Mouse (Mus musculus) forebrain, embryonic 16.5 days (tissue): ENCODE measurements around the gene Slc35g3. TPM values are rescaled to one million over a fixed set of nuclear protein-coding genes. Genes with fewer than 3 reads are reported as not detected.

Source experiments
- ATAC-seq: fragments of 200-750 bp; cut with Nextera tagmentation; 2 replicates; pipeline ENCODE4 v1.8.0; 2017; ENCODE audit warnings: mild to moderate bottlenecking, moderate library complexity
- H3K27ac ChIP-seq: fragments of 300-500 bp; sonication (generic); 2 replicates; pipeline ENCODE4 v1.5.1; 2014; ENCODE audit warnings: low read length, control low read depth
- H3K27me3 ChIP-seq: fragments of 300-500 bp; sonication (generic); replicated peaks from 2 replicates; pipeline ENCODE4 v1.6.1; 2014; ENCODE audit warnings: low read length; ENCODE audit not compliant: control insufficient read depth, insufficient read depth
- H3K36me3 ChIP-seq: fragments of 300-500 bp; sonication (generic); 2 replicates; pipeline ENCODE4 v1.6.1; 2014; ENCODE audit not compliant: control insufficient read depth, insufficient read depth
- H3K4me1 ChIP-seq: fragments of 300-500 bp; sonication (generic); replicated peaks from 2 replicates; pipeline ENCODE4 v1.6.1; 2014; ENCODE audit warnings: low read length; ENCODE audit not compliant: control insufficient read depth, insufficient read depth
- H3K4me2 ChIP-seq: fragments of 300-500 bp; sonication (generic); 2 replicates; pipeline ENCODE4 v1.6.1; 2014; ENCODE audit warnings: mild to moderate bottlenecking, low read length, control low read depth
- H3K4me3 ChIP-seq: fragments of 300-500 bp; sonication (generic); replicated peaks from 2 replicates; pipeline ENCODE4 v1.5.1; 2014; ENCODE audit warnings: mild to moderate bottlenecking, low read length, control low read depth
- H3K9ac ChIP-seq: fragments of 300-500 bp; sonication (generic); replicated peaks from 2 replicates; pipeline ENCODE4 v1.6.1; 2014; ENCODE audit warnings: low read depth, low read length, control low read depth
- H3K9me3 ChIP-seq: fragments of 300-500 bp; sonication (generic); 2 replicates; pipeline ENCODE4 v1.6.1; 2016; ENCODE audit warnings: low read length; ENCODE audit not compliant: control insufficient read depth
- WGBS: fragments of 180-500 bp; shearing (Covaris S2); extraction: QIAGEN DNeasy Blood & Tissue Kit; methylation state at CpG from one replicate; pipeline ENCODE4 v1.1.7; 2014; 5-methylcytosine and 5-hydroxymethylcytosine counted together
- polyA plus RNA-seq: library from polyadenylated mRNA; unstranded; fragments of >200 nt; fragmentation: Nextera tagmentation; extraction: Ambion mirVana; gene quantifications from 2 replicates; pipeline ENCODE4 v1.2.1, GENCODE M21; 2015

Slc35g3 gene
- polyA plus RNA-seq, 1 experiment from 2014 or later = 0.18 TPM

DNA sequence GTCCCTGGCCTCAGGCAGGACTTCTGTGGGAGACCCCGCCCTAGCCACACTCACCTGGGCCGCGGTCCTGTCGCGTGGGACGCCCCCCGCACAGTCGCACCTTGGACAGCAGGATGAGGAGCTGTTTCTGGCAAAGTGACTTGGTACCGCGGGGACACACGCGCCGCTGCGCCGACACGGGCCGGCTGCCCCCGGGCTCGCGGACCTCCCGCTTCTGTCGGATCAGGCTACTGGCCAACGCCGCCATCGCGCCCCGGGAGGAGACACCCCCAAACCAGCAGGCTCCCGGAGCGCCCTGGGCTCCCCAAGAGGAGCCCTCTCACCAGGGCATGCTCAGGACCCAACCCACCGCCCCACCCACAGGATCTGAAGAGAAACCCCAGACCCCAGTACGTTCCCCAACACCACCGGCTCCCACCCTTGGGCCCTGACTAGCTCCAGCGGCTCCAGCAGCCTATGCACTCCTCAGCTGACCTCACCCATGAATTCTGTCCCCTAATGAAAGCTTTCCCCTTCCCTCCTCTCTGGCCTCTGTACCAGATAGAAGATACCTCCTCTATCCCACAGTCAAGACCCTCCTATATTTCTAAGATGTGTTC lies 39.7 kb upstream of the Slc35g3 start, which contains the start of gene Fgf11:
Gene Fgf11 (minus strand): TSS at position 479 of the 599 bp plus-strand sequence.
- Histone ChIP-seq H3K9ac (peak within 1 kb of the TSS; percentile 79), H3K36me3 (no peaks in the 10 kb centered on the region), H3K4me3 (peak within 1 kb of the TSS; percentile 76), H3K4me1 (peaks cover 50% of the 10 kb centered on the region), H3K9me3 (no peaks in the 10 kb centered on the region), H3K27me3 (peaks cover 19% of the 10 kb centered on the region), H3K27ac (peak within 1 kb of the TSS; percentile 98), H3K4me2 (peak within 1 kb of the TSS; percentile 83)
- no peak for ATAC-seq
- 1% methylated on average over 33 of the region's 33 CpGs for WGBS

DNA sequence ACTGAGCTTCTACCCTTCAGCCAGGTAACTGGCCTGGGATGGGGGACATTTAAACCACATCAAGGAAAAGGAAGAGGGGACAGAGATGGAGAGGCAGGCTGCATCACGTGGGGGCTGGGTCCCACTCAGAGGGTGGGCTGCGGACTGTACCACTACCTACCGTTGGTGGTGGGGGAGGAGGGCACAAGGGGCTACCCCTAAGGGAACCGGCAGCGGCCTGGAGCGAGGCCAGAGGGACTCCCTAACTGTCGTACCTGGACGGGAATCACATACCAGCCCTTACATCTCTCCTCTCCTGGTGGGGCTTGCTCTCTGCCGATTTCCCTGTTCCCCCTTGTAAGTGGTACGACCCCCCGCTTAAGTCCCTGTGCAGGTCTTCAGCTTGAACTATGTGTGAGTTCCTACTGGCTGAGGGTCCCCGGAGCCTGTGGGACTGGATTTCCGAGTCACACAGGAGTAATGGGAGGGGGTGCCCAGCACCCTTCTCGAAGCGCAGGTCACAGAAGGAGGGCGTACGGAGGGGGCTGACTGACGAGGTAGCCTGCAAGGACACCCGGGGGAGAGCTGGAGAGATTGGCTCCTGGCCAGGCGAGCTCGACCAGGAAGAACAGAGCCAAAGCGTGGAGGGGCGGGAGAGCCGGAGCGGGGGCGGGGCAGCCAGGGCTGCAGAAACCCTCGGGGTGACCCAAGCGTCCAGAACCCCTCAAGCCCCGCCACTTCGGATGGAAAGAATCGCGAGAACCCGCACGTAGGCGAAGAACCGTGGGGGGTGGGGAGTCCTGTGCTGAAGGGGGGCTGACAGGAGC lies 38.8 kb upstream of the Slc35g3 start:
- Histone ChIP-seq H3K9ac (peak overlapping the region; percentile 79), H3K4me1 (peaks cover 54% of the 10 kb centered on the region), H3K4me2 (peak overlapping the region; percentile 83), H3K9me3 (no peaks in the 10 kb centered on the region), H3K27me3 (peaks cover 16% of the 10 kb centered on the region), H3K4me3 (peak overlapping the region; percentile 76), H3K36me3 (no peaks in the 10 kb centered on the region), H3K27ac (peak overlapping the region; percentile 98)
- under 1% methylated on average over 36 of the region's 36 CpGs for WGBS
- ATAC-seq = peak; percentile 79

DNA sequence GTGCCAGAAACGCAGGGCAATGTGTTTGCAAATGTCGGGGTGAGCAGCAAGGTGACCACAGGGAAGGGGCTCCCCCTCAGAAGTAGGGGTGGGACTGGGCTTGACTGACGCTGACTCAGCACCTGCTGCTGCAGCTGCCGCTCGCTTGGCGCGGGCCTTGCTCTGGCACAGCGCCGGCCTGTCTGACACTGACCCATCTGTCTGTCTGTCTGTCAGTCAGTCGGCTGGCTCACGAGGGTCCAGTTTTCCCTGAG lies 38.3 kb upstream of the Slc35g3 start:
- Histone ChIP-seq H3K9ac (peak overlapping the region; percentile 79), H3K4me2 (peak overlapping the region; percentile 83), H3K4me1 (peaks cover 56% of the 10 kb centered on the region), H3K9me3 (no peaks in the 10 kb centered on the region), H3K27me3 (peaks cover 12% of the 10 kb centered on the region), H3K4me3 (peak overlapping the region; percentile 76), H3K27ac (peak overlapping the region; percentile 98), H3K36me3 (no peaks in the 10 kb centered on the region)
- ATAC-seq = peak; percentile 35; the same call in 1 of the 2 replicates
- 1% methylated on average over 11 of the region's 11 CpGs for WGBS

DNA sequence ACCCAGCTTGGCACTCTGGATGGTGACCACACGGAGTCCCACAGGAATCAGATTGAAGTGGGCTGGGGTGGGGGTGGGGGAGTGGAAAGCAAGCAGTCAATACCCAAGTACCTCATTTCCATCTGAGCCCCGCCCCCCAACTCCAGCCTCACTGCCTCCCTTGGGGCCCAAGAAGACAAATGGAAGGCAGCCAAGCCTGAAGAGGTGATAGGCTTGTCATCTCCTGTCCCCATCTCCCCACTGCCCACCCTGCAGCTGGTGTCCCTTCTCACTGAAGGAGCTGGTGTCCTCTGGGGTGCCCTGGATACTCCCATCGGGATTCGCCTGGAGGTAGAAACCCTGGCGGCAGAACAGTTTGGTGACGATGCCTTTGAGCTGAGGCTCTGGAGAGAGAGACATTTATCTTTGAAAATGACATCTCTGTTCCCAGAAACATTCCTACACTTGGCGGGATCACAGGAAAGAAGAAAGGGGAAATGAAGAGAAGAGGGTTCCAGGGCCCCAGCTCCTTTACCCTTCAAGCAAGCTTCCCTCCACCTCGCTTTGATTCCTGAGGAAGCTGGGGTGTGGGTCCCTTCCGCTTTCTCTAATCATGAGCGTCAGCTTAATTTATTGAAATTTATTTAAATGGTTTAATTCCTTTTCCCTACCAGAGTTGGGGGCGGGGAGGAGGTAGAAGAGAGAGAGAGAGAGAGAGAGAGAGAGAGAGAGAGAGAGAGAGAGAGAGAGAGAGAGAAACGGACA lies 37.8 kb upstream of the Slc35g3 start:
- Histone ChIP-seq H3K4me2 (peak overlapping the region; percentile 83), H3K4me3 (peak overlapping the region; percentile 76), H3K27me3 (peaks cover 8% of the 10 kb centered on the region; the same call in 1 of the 2 replicates), H3K4me1 (peaks cover 55% of the 10 kb centered on the region), H3K36me3 (no peaks in the 10 kb centered on the region), H3K27ac (peak overlapping the region; percentile 98), H3K9ac (peak overlapping the region; percentile 79), H3K9me3 (no peaks in the 10 kb centered on the region)
- 15% methylated on average over 11 of the region's 12 CpGs for WGBS
- no peak for ATAC-seq

DNA sequence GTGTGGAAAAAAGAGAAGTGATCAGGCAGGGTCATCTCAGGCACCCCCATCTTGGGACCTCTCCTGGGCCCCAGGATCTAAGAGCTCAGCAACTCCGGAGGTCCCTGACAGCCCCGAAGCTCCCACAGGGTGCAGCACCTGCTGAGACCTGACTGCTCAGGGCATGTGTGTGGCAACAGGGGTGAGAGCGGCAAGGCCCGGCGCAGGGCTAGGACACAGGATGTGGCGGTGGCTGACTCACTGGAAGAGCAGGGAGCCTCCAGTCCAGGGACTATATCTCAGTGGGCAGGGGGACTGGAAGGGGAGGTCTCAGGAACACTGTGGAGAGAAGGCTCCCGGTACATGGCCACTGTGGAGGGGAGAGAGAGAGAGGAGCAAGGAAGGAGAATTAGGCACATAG lies 36.2 kb upstream of the Slc35g3 start:
- Histone ChIP-seq H3K27ac (no peak overlapping the region), H3K4me3 (no peak overlapping the region), H3K9ac (no peak overlapping the region), H3K4me1 (peaks cover 38% of the 10 kb centered on the region), H3K36me3 (no peaks in the 10 kb centered on the region), H3K9me3 (no peaks in the 10 kb centered on the region), H3K27me3 (peaks cover 2% of the 10 kb centered on the region; the same call in 1 of the 2 replicates), H3K4me2 (no peak overlapping the region)
- ATAC-seq = no peak
- 77% methylated on average over 7 of the region's 7 CpGs for WGBS

DNA sequence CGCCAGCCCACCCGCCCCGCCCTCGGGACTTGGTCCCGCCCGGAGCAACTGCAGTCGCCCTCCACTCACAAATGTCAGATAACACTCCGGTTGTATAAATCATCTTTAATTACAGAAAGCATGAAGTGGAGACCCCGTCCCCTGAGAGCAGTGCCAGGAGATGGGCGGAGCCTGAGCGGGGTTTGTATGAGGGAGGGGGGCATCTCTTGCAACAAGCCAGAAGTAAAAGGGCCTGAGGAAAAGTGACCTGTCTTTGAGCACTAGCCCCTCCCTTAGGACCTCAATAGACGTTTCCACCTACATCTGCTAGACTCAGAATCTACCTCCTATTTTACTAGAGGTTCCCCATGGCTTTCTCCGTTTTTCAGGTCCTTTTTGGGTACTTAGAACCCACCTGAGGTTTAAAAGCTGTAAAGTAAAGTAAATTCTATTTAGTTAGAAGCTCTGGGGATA lies 34.2 kb upstream of the Slc35g3 start:
- peaks cover 4% of the 10 kb centered on the region; the same call in 1 of the 2 replicates for H3K27me3 ChIP-seq
- H3K4me3 ChIP-seq = peak overlapping the region; percentile 53
- no peak overlapping the region for H3K27ac ChIP-seq
- H3K4me1 ChIP-seq = peaks cover 21% of the 10 kb centered on the region
- peak overlapping the region; percentile 87 for H3K4me2 ChIP-seq
- no peaks in the 10 kb centered on the region for H3K9me3 ChIP-seq
- H3K36me3 ChIP-seq = no peaks in the 10 kb centered on the region
- 4% methylated on average over 13 of the region's 13 CpGs for WGBS
- ATAC-seq = no peak
- no peak overlapping the region for H3K9ac ChIP-seq

DNA sequence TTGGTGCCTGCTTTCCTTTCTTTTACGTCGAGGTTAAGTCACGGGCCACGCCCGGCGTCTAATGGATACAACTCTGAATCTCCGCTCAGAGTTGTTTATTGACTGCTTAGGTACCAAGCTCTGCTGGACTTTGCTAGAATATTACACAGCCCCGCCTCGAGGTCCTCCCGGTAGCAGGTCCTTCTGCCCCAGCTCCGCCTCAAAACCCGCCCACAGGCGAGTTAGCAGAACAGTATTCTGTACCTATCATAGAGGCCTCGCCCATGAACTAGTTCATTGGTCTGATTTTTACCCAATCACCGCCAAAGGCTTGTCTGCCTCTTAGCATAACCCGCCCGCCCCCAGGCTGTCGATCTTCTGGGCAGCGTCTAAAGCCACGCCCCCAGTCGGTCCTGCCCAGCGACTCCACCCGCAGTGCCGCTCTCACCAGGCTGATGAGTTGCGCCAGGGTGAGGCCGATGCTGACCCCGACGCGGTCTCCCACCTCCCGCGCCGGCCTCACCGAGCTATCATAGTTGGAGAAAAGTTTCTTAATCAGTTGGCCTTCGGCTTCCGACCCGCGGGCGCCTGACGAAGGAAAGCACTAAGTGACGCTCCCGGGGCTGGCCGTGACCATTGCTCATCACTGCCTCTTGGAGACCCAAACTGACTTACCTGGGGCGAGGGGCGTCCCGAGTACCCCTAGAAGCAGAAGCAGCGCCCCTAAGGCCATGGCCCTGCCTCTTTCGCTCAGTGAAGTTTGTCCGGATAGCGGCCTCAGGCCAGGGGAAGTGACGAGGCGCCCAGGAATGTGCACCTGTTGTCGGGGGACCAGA lies 33.6 kb upstream of the Slc35g3 start, which contains the start of gene Chrnb1:
Gene Chrnb1 (minus strand): TSS at position 776 of the 815 bp plus-strand sequence.
- peak; percentile 95 for ATAC-seq
- H3K27me3 ChIP-seq = peaks cover 4% of the 10 kb centered on the region; the same call in 1 of the 2 replicates
- H3K4me2 ChIP-seq = peak within 1 kb of the TSS; percentile 87
- H3K4me3 ChIP-seq = peak within 1 kb of the TSS; percentile 53
- no peaks in the 10 kb centered on the region for H3K36me3 ChIP-seq
- H3K9ac ChIP-seq = peak within 1 kb of the TSS; percentile 48
- peaks cover 21% of the 10 kb centered on the region for H3K4me1 ChIP-seq
- WGBS = 2% methylated on average over 49 of the region's 52 CpGs
- H3K9me3 ChIP-seq = no peaks in the 10 kb centered on the region
- H3K27ac ChIP-seq = no peak within 1 kb of the TSS

DNA sequence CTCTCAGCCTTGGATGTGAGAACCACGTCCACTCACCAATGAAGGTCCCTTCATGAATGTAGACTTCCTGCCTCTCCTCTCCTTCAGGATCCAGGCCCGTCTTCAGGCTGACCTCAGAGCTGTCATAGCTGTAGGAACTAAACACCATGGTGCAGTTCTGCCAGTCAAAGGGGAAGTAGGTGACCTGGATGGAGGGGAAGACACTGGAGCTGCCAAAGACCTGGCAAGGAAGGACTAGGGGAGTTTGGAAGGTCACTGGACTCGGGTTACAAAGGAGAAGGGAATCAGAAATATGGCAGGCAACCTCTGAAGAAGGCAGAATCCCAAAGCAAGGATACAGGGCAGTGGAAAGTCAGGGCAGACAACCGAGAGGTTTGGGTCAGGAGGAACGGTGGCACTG lies 31.7 kb upstream of the Slc35g3 start:
- no peak overlapping the region for H3K9ac ChIP-seq
- WGBS = 53% methylated on average over 5 of the region's 5 CpGs

More for the DNA sequence above, 31.7 kb upstream of the Slc35g3 start:
- H3K4me2 ChIP-seq = no peak overlapping the region
- H3K4me3 ChIP-seq = no peak overlapping the region
- ATAC-seq = no peak
- no peaks in the 10 kb centered on the region for H3K9me3 ChIP-seq
- H3K36me3 ChIP-seq = no peaks in the 10 kb centered on the region
- peaks cover 11% of the 10 kb centered on the region for H3K4me1 ChIP-seq
- peaks cover 4% of the 10 kb centered on the region; the same call in 1 of the 2 replicates for H3K27me3 ChIP-seq
- H3K27ac ChIP-seq = no peak overlapping the region
